Mouse (Mus musculus): ENCODE results near the gene Zfp420.

- TF ChIP-seq POLR2A (IDR thresholded peaks at IDR 0.05; ENCODE audit: extremely low read depth, insufficient read depth, low read length) (no peak), CTCF (IDR thresholded peaks at IDR 0.05; ENCODE audit: extremely low read depth, insufficient read depth, low read length) (no peak)
Observed at GRCm38 (mm10) chr7:29908130-29908950, 48.6 kb downstream of the Zfp420 start, which contains the start of gene Zfp383.
